Mouse (Mus musculus): Measurements from ENCODE around the gene Eif3f.
A peak's percentile ranks its signal among the peaks of the same experiment; 100 is the strongest.

DNA sequence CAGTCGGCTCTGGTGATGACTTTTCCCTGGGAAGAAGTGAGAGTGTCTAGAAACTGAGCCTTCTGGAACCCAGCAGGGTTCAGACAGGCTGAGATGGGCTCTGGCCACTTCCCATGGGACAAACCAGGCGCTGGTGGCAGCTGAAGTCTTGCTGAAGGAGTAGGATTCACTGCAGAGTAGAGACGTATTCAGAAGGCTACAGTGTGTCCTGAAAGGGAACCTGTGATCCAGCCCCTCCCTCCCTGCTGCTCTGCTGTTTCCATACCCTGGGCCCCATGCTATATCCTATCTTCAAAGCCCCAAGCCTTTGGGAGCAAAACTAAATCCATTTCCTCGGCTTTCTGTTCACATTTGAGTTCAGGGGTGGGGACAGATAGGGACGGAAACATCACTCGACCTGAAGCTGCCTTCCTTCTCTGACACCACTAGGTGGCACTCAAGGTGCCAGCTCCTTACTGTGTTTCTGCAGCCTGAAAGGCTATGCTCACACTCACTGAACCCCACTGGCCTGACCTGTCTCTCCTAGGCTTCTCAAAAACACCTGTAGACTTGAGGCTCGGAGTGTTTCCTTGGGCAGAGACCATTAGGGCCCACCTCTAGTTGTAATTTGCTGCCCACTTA, 32.6 kb downstream of the Eif3f start:
- TF ChIP-seq CTCF (IDR thresholded peaks at IDR 0.05; ENCODE audit: borderline replicate concordance, control insufficient read depth, extremely low read depth, insufficient read depth, low read length, poor library complexity) (peak; percentile 46; the same call in 1 of the 2 replicates), POLR2A (IDR thresholded peaks at IDR 0.05; ENCODE audit: control insufficient read depth, extremely low read depth, insufficient read depth, low read length, poor library complexity) (no peak)

Measured in thymus, adult 2 months (tissue).